Mouse (Mus musculus) layer of hippocampus, adult 9-11 months (tissue): Measurements from ENCODE around the gene Klf12.

Experiments used
- DNase-seq: peaks from one replicate; pipeline ENCODE4 v3.0.0; 2022

Gene Klf12

GRCm38 (mm10) chr14:100284119-100284860 is at the start of gene Klf12:
Klf12 (minus strand) TSS chr14:100284679.
- DNase-seq, result peak; percentile 83

DNA sequence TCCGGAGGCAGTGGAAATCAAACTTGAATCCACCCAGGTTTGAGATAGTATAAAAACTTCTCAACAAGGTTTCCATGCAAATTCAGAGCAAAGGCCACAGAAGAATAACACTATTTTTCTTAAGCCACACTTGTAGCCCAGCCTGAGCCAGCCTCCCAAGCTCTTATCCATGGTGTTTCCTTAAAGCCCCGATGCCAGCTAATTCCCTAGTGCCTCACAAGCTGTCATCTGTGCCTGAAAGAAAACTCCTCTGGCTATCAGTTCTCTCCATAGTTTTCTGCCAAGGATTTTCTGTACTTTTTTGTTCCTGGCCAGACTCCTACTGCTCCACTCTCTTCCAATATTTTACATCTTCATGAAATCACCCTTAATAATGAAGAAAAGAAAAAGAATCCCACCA is 48.9 kb upstream of the Klf12 start:
- DNase-seq, result no peak

DNA sequence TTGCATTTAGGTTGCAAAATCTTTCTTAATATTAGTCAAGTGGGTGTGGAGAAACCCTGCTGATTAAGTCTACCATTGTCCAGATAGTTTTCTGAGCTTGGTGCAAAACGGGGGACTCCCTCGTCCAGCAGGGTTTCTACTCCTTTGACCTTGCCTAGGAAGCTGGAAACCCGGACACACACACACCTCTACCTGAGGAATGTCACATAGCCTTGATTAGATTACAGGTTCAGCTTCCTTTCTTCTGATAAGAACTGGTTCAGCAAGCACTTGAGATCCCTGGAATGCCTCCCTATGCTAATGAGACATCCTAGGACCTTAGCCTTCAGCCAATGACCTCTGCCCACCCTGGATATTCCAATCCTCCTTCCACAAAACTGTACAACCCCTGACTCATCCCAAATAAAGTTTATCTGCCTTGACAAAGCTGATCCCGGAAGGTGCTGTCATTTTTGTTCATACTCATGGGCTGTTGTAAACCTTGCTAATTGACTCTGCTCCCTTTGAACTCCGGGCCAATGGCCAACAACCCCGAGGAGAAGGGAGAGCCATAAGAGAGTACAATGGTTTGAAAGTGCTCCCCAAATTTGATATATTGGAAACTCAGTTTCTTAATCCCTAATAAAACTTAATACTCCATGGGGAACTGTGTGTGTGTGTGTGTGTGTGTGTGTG is 44.3 kb upstream of the Klf12 start:
- DNase-seq, result no peak

GRCm38 (mm10) chr14:100324303-100324702 is 39.8 kb upstream of the Klf12 start:
- DNase-seq, result no peak

DNA sequence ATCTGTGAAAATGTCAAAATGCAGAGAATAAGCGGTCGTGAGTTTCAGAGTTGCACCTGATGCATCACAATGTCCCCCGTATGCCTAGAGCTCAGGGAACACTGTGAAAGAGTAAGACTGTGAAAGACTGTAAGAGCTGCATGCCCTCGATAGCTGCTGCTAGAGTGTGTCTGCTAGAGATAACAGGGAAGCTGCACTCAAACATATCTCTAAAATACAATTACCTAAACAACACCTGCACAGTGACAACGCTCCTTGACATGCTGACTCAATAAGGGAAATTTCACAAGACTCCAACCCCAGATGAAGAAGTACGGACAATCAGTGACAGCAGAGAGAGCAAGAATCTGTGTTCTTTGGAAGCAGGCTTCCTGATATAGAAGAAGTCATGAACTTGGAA is 37.5 kb upstream of the Klf12 start:
- DNase-seq, result no peak

GRCm38 (mm10) chr14:100316780-100317179 is 32.3 kb upstream of the Klf12 start:
- no peak for DNase-seq

DNA sequence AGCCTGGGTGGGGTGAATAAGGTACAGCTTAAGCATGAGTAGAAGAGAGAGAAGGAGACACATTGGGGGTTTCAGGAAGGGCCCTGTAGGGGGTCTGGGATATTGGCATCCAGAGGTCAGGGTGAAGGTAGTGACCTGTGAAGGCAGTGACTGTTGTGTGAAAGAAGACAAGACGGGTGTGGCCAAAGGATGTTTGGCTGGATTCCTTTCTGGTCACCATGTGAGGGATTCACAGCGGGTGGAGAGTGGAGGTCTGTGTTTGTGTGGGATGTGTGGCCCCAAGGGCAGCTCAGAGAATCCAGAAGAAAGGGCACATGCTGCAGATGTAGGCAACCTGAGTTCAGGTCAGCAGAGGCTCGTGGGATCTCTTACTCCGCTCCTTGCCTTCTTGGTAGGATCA is 29.6 kb upstream of the Klf12 start:
- DNase-seq, result no peak

GRCm38 (mm10) chr14:100300905-100301304 is 16.4 kb upstream of the Klf12 start:
- no peak for DNase-seq

- no peak for DNase-seq
Measured at GRCm38 (mm10) chr14:100298892-100299291, 14.4 kb upstream of the Klf12 start.

DNA sequence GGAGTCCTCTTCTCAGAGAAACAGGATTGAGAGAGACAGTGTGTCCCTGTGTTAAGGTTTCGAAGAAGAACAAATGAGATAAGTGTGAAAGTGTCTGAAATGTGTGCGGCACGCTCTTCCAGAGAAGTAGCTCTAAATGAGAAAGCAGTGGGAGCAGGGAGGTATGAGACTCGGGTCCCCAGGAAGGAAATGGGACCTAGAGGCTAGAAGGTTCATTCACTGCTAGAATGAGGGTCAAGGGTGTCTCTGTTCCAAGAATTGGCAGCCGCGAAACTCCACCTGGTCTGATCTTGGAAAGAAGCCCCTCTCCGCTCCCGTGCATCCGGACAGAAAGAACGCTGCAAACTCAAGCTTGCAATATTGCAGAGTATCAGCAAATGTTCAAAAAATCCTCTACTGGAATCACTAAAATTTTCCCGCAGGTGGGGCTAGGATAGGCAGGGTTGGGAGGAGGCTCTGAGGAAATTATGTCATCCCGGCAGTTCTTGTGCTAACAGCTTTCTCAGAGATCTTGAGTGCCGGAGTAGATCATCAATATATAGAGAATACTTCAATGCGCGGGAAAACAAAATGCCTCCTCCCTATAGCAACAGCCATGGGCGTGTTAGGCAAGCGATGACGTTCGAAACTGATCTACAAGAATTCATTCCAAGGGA is 2.2 kb upstream of the Klf12 start:
- DNase-seq, result no peak

GRCm38 (mm10) chr14:100285656-100286585 is 1.4 kb upstream of the Klf12 start:
- DNase-seq, result peak; percentile 48

- peak; percentile 74 for DNase-seq
Measured at GRCm38 (mm10) chr14:100284861-100285655, 579 bp upstream of the Klf12 start.

- no peak for DNase-seq
Measured at GRCm38 (mm10) chr14:100283411-100284118, 914 bp downstream of the Klf12 start.

- DNase-seq, result no peak
Measured at GRCm38 (mm10) chr14:100282651-100283050, 1.8 kb downstream of the Klf12 start.

- no peak for DNase-seq
Measured at GRCm38 (mm10) chr14:100281734-100282133, 2.7 kb downstream of the Klf12 start.

GRCm38 (mm10) chr14:100274179-100274578 is 10.3 kb downstream of the Klf12 start:
- DNase-seq, result no peak

DNA sequence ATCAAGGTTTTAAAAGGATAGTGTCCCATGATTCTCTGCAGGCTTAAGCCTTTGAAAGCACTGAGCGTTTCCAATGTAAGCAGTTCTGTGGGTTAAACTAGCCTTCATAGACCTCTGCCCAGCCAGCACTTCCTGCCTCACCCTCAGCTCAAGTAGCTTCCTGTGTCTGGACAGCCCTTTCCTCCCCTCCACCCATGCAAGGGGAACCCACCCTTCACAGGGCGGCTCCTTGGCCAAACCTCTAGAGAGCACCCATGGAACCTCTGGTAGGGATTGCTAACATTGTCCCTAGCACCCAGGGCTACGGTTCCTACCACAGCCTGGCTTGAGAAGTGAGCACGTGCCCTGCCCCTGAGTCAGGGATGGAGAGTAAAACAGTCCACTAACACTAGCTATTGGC is 23.9 kb downstream of the Klf12 start:
- no peak for DNase-seq

GRCm38 (mm10) chr14:100243046-100243445 is 41.4 kb downstream of the Klf12 start:
- no peak for DNase-seq

DNA sequence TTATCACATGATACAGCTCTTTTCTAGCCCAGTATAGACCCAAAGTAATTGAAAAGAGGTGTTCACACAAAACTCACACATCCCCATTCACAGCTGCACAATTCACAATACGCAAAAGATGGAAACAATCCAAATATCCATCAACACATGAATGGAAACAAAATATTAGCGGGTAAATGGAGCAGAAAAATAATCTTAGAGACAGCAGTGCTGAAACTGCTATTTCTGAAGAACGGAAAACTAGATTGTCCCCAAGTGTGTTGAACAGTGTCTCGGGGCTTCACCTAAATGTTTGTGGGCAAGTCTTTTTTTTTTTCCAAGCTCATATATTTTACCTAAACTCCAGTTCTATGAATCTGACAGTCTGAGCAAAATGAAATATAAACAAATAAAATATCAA is 44.6 kb downstream of the Klf12 start:
- DNase-seq, result no peak

DNA sequence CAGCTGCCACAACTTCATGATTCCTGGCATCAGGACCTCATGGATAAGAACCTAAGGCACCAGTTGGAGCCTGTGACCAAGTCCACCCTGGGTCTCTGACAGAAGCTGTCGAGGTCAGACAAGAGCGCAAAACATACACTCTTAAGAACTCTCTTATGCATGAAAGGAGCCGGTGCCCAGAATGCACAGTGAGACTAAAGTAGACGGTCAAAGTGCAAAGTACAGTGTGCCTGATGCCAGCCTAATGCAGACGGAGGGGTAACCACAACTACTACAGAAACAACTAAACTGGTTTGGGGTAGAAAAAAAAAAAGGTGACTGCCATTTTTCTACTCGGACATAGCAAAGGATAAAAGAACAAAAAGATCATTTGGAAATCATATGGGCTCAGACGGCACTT is 47.7 kb downstream of the Klf12 start:
- DNase-seq, result no peak

DNA sequence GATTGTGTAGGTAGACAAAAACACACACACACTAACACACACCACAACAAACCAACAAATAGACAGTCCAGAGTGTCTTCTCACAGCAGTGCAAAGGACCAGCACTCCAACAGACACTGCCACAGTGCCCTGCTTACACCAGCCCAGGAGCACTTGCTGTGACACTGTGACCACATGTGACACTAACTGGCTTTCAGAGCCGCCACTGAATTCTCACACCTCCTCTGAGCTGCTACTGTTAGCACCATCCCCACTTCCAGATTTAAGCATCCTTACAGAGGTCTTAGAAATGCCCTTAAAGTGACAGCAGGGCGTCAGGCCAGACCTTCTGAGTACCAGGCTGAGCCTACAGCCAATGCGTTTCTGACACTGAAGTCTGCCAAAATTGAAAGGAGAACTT is 48.7 kb downstream of the Klf12 start:
- no peak for DNase-seq
